Comparison of ENCODE assay signal across 8 mouse cellular contexts in the genomic region with DNA sequence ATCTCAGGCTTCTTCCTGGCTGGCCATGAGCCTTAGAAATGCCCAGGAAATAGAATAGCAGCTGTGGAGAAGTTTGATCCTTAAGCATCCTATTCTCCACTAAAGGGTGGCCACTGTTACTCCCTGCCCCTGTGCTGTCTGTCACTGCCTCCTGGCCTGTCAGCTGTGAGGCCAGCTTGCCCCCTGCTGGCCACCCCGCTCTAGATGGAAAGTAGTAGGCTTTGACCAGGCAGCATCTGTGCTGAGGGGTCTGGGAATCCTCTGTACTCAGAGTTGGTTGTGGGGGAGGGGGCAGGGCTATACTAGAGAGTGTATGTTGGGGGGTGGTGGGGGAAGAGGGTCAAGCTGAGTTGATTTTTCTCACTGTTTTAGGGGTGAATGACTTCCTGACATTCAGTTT.
DNase-seq lines count a peak whose midpoint lies in the region; ATAC-seq and TF ChIP-seq lines count a peak whose summit lies in the region.

No protein-coding gene starts in this region.

- no peaks in the 10 kb centered on the region for H3K27me3 ChIP-seq in lung, postnatal 0 days (replicated peaks; ENCODE audit: insufficient read depth, low read length)

- DNase-seq in NIH3T3 (ENCODE audit: low read depth), result peak; percentile 71
- DNase-seq in c-Kit-positive CD71-positive TER-119-positive erythroid progenitor cells, embryonic 14.5 days (ENCODE audit: low spot score), result peak; percentile 1
- DNase-seq in layer of hippocampus, adult 9-10 months (ENCODE audit: low spot score), result peak; percentile 3
- DNase-seq in lung, postnatal 0 days (ENCODE audit: low spot score), result peak; percentile 74
- peak; percentile 76 for DNase-seq in retina, postnatal 1 day

- no peaks in the 10 kb centered on the region for H3K36me3 ChIP-seq in lung, postnatal 0 days (ENCODE audit: insufficient read depth, low read length)

- WGBS in lung, postnatal 0 days, result 13% methylated on average over 1 of the region's 1 CpGs

- no peak overlapping the region for H3K4me3 ChIP-seq in lung, postnatal 0 days (ENCODE audit: low read depth, low read length)

- no peak overlapping the region for H3K9ac ChIP-seq in lung, postnatal 0 days (replicated peaks; ENCODE audit: low read depth)

- H3K27ac ChIP-seq in lung, postnatal 0 days (ENCODE audit: low read length), result no peak overlapping the region

- H3K4me1 ChIP-seq in lung, postnatal 0 days (ENCODE audit: insufficient read depth, low read depth, low read length), result no peaks in the 10 kb centered on the region

- ATAC-seq in frontal cortex, adult (ENCODE audit: low TSS enrichment), result peak; percentile 80
- ATAC-seq in hematopoietic stem cell, adult 5-6 weeks (replicated peaks in 1 of 2; ENCODE audit: insufficient read depth in 1 of 2, low FRiP score in 2 of 2, low TSS enrichment in 1 of 2, low read depth in 1 of 2, poor library complexity in 2 of 2, severe bottlenecking in 2 of 2), result peak; percentile 64 to 81; a peak in 3 of 4 replicates
- ATAC-seq in lung, postnatal 0 days, result peak; percentile 70; the same call in 1 of the 2 replicates
- ATAC-seq in activated CD4-positive, CD25-positive, alpha-beta regulatory T cell, adult 4 months, result no peak

- peak; percentile 85 for TF ChIP-seq CTCF in lung, postnatal 0 days (IDR thresholded peaks at IDR 0.05)

- no peak overlapping the region for H3K4me2 ChIP-seq in lung, postnatal 0 days (replicated peaks; ENCODE audit: low read depth, low read length)

- TF ChIP-seq EP300 in lung, postnatal 0 days (IDR thresholded peaks at IDR 0.05), result no peak

- no peaks in the 10 kb centered on the region for H3K9me3 ChIP-seq in lung, postnatal 0 days (ENCODE audit: low read length)

Comparison
In these comparisons a context has a peak if more than half of its experiments do, and no peak if none do; other contexts are left out.
1. DNase-seq: peak in every context shown above with its lines; median percentile 76 in retina, postnatal 1 day; 74 in lung, postnatal 0 days; 71 in NIH3T3; 3 in layer of hippocampus, adult 9-10 months; 1 in c-Kit-positive CD71-positive TER-119-positive erythroid progenitor cells, embryonic 14.5 days.